Mouse (Mus musculus): ENCODE measurements around the gene Dynlrb2. TPM values are rescaled to one million over a fixed set of nuclear protein-coding genes. Genes with fewer than 3 reads are reported as not detected.

Dynlrb2 gene
- polyA plus RNA-seq, 1 experiment, result 12.9 TPM

DNA sequence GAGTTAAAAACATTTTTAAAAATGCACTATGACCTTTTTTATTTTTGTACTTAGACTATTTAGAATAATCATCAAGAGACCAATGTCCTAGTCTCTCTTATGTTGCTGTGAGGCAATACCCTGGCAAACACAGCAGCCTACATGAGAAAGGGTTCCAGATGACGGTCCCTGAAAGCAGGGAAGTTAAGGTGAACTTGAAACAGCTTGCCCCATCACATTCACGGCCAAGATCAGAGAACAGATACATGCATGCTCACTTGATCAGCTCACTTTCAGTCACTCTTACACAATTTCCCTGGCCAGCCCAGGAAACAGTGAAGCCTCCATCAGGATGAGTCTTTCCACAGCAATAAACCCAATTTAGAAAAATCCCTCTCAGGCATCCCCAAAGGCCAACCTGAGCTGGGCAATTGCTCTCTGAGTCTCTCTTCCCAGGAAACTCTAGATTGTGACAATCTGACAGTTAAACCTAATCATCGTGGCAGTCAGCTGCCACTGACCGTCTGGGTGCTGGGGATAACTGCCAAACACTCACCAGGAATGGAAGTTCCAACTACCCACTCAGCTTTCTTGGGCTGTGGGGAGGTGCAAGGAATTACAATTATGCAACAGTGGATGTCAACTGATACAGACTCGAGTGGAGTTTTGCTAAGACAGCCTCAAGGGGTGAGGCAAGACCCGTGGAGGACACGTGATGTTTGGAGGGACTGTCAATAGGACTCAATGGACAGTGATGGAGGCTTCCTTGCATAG lies 4.5 kb upstream of the Dynlrb2 start:
- TF ChIP-seq CTCF (IDR thresholded peaks at IDR 0.05; ENCODE audit: borderline replicate concordance, extremely low read depth, insufficient read depth, insufficient read length), result no peak
- TF ChIP-seq POLR2A (IDR thresholded peaks at IDR 0.05; ENCODE audit: borderline replicate concordance, extremely low read depth, insufficient read depth, insufficient read length, poor library complexity, severe bottlenecking), result no peak
- no peak for DNase-seq (ENCODE audit: low read depth)

DNA sequence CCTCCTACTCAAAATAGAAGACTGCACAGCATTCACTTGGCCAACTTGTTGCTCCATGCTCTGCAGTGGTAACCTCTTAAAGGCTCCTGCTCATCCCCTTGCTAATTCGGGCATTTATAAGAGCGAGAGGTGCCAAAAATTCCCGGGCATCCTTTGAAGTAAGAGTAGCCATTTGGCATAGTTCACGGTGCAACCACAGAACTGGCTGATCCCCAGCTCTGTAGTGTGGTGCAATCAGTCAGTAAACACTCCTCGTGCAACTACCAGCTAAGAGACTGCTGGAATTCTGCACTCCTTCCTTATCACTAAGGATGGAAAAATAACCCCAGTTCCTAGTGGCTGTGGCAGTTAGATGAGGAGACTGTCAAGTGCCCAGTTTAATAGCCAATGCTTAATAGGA lies 3.9 kb downstream of the Dynlrb2 start:
- TF ChIP-seq CTCF (IDR thresholded peaks at IDR 0.05; ENCODE audit: borderline replicate concordance, extremely low read depth, insufficient read depth, insufficient read length), result no peak
- TF ChIP-seq POLR2A (IDR thresholded peaks at IDR 0.05; ENCODE audit: borderline replicate concordance, extremely low read depth, insufficient read depth, insufficient read length, poor library complexity, severe bottlenecking), result no peak
- DNase-seq (ENCODE audit: low read depth), result peak; percentile 13

- no peak for TF ChIP-seq CTCF (IDR thresholded peaks at IDR 0.05; ENCODE audit: borderline replicate concordance, extremely low read depth, insufficient read depth, insufficient read length)
- TF ChIP-seq POLR2A (IDR thresholded peaks at IDR 0.05; ENCODE audit: borderline replicate concordance, extremely low read depth, insufficient read depth, insufficient read length, poor library complexity, severe bottlenecking), result no peak
- DNase-seq (ENCODE audit: low read depth), result no peak
These were observed 4.5 kb downstream of the Dynlrb2 start for GRCm38 (mm10) chr8:116509247-116509646.

GRCm38 (mm10) chr8:116519676-116520075 lies 14.9 kb downstream of the Dynlrb2 start:
- no peak for TF ChIP-seq POLR2A (IDR thresholded peaks at IDR 0.05; ENCODE audit: borderline replicate concordance, extremely low read depth, insufficient read depth, insufficient read length, poor library complexity, severe bottlenecking)
- TF ChIP-seq CTCF (IDR thresholded peaks at IDR 0.05; ENCODE audit: borderline replicate concordance, extremely low read depth, insufficient read depth, insufficient read length), result no peak
- no peak for DNase-seq (ENCODE audit: low read depth)

DNA sequence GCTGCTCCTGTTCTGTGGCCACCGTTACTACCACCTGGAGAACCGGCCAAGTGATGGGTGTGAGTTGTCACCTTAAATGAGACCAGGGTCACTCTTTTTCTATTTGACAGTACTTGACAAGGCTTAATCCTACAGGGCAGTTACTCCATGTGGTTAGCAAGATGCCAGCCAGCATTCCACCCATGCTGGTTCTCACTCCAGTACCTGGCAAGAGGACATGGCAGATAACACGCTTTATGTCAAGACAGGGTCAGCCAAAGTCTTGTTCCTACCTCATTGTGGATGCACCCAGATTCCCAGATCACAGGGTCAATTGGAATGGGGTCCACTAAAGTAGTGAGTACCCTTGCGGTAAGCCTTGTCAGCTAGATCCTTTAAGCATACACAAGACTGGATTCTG lies 16.4 kb downstream of the Dynlrb2 start:
- no peak for DNase-seq (ENCODE audit: low read depth)

GRCm38 (mm10) chr8:116521641-116522040 lies 16.9 kb downstream of the Dynlrb2 start:
- no peak for TF ChIP-seq POLR2A (IDR thresholded peaks at IDR 0.05; ENCODE audit: borderline replicate concordance, extremely low read depth, insufficient read depth, insufficient read length, poor library complexity, severe bottlenecking)
- no peak for TF ChIP-seq CTCF (IDR thresholded peaks at IDR 0.05; ENCODE audit: borderline replicate concordance, extremely low read depth, insufficient read depth, insufficient read length)
- DNase-seq (ENCODE audit: low read depth), result no peak

More for the DNA sequence above, 16.4 kb downstream of the Dynlrb2 start:
- TF ChIP-seq CTCF (IDR thresholded peaks at IDR 0.05; ENCODE audit: borderline replicate concordance, extremely low read depth, insufficient read depth, insufficient read length) (no peak), POLR2A (IDR thresholded peaks at IDR 0.05; ENCODE audit: borderline replicate concordance, extremely low read depth, insufficient read depth, insufficient read length, poor library complexity, severe bottlenecking) (no peak)

DNA sequence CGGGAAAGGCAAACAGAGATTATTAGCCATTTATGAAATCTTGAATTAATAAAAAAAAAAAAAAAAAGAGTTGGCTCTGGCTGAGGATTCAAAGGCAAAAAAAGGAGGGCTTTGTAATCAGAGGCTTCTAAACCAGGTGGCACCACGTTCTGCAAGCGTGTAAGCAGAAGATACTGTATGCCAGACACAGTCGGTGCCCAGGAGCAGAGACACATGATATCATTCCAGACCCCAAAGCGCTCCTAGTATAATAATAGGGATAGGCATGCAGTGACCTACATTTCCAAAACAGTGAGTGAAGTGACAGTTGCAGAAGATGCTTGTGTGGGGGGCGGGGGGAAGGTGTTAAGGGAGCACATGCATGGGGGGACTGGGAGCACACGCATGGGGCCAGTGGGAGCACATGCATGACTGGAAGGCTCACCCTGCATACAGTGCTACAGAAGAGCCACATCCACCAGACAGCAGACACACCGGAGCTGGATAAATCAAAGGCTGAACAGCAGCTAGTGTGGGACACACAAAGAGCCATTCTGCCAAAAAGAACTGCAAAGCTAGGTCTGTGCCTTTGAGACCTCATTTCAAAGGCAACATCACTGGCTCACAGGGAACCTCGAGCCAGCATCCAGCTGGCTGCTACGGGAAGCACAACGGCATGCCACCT lies 17.5 kb downstream of the Dynlrb2 start:
- DNase-seq (ENCODE audit: low read depth), result no peak
- TF ChIP-seq CTCF (IDR thresholded peaks at IDR 0.05; ENCODE audit: borderline replicate concordance, extremely low read depth, insufficient read depth, insufficient read length) (no peak), POLR2A (IDR thresholded peaks at IDR 0.05; ENCODE audit: borderline replicate concordance, extremely low read depth, insufficient read depth, insufficient read length, poor library complexity, severe bottlenecking) (no peak)

DNA sequence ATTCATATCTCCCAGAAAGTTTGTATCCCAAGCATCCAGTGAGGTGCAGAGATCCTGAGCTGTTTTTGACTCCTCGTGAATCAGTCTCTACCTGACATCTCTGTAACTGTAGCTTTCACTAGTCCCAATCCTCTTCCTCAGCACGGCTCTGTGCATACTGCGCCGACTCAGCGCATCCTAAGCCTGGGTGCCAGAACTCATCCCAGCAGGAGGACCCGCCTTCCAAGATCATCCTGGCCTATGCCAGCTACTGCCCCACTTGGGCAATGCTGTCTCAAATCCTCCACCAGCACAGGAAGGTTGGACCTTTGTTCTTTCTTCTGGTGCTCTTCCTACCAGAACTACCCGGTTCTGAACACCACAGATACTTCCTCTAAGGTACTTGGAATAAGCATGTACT lies 20.1 kb downstream of the Dynlrb2 start:
- DNase-seq (ENCODE audit: low read depth), result no peak
- no peak for TF ChIP-seq POLR2A (IDR thresholded peaks at IDR 0.05; ENCODE audit: borderline replicate concordance, extremely low read depth, insufficient read depth, insufficient read length, poor library complexity, severe bottlenecking)
- no peak for TF ChIP-seq CTCF (IDR thresholded peaks at IDR 0.05; ENCODE audit: borderline replicate concordance, extremely low read depth, insufficient read depth, insufficient read length)

GRCm38 (mm10) chr8:116528736-116529135 lies 24.0 kb downstream of the Dynlrb2 start:
- no peak for TF ChIP-seq POLR2A (IDR thresholded peaks at IDR 0.05; ENCODE audit: borderline replicate concordance, extremely low read depth, insufficient read depth, insufficient read length, poor library complexity, severe bottlenecking)
- no peak for TF ChIP-seq CTCF (IDR thresholded peaks at IDR 0.05; ENCODE audit: borderline replicate concordance, extremely low read depth, insufficient read depth, insufficient read length)
- DNase-seq (ENCODE audit: low read depth), result no peak

DNA sequence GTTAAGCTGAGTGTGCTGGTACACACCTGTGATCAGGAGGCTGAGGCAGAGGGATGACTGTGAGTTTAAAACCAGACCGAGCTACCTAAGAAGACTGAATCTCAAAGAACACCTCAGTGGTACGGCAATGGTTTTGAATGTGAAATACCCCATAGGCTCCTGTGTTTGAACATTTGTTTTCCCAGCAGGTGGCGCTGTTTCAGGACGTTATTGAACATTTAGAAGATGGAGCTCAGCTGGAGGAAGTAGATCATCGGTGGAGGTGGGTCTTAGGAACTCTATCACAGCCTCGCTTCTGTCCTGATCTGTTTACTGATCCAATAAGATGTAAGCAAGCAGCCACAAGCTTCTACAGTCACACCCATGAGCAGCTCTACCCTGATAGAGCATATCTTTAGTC lies 28.3 kb downstream of the Dynlrb2 start:
- no peak for DNase-seq (ENCODE audit: low read depth)
- TF ChIP-seq CTCF (IDR thresholded peaks at IDR 0.05; ENCODE audit: borderline replicate concordance, extremely low read depth, insufficient read depth, insufficient read length) (no peak), POLR2A (IDR thresholded peaks at IDR 0.05; ENCODE audit: borderline replicate concordance, extremely low read depth, insufficient read depth, insufficient read length, poor library complexity, severe bottlenecking) (no peak)

GRCm38 (mm10) chr8:116536786-116537185 lies 32.0 kb downstream of the Dynlrb2 start:
- TF ChIP-seq CTCF (IDR thresholded peaks at IDR 0.05; ENCODE audit: borderline replicate concordance, extremely low read depth, insufficient read depth, insufficient read length) (no peak), POLR2A (IDR thresholded peaks at IDR 0.05; ENCODE audit: borderline replicate concordance, extremely low read depth, insufficient read depth, insufficient read length, poor library complexity, severe bottlenecking) (no peak)
- no peak for DNase-seq (ENCODE audit: low read depth)

- no peak for TF ChIP-seq POLR2A (IDR thresholded peaks at IDR 0.05; ENCODE audit: borderline replicate concordance, extremely low read depth, insufficient read depth, insufficient read length, poor library complexity, severe bottlenecking)
- no peak for TF ChIP-seq CTCF (IDR thresholded peaks at IDR 0.05; ENCODE audit: borderline replicate concordance, extremely low read depth, insufficient read depth, insufficient read length)
- DNase-seq (ENCODE audit: low read depth), result peak; percentile 3
These were observed 34.0 kb downstream of the Dynlrb2 start for GRCm38 (mm10) chr8:116538763-116539162.
